Mouse (Mus musculus) midbrain, embryonic 16.5 days (tissue): ENCODE results near the gene Rarres2. TPM values are rescaled to one million over a fixed set of nuclear protein-coding genes. Genes with fewer than 3 reads are reported as not detected.

Experiments
- ATAC-seq: fragments of 200-750 bp; cut with Nextera tagmentation; 2 replicates; pipeline ENCODE4 v1.8.0; 2017; ENCODE audit warnings: moderate TSS enrichment
- H3K27ac ChIP-seq: fragments of 300-500 bp; sonication (generic); 2 replicates; pipeline ENCODE4 v1.5.1; 2014; ENCODE audit warnings: mild to moderate bottlenecking, low read length, mixed read lengths
- H3K27me3 ChIP-seq: fragments of 300-500 bp; sonication (generic); 2 replicates; pipeline ENCODE4 v1.6.1; 2014; ENCODE audit warnings: low read depth, low read length, mixed read lengths; ENCODE audit not compliant: control insufficient read depth, insufficient read depth
- H3K36me3 ChIP-seq: fragments of 300-500 bp; sonication (generic); 2 replicates; pipeline ENCODE4 v1.6.1; 2014; ENCODE audit warnings: mild to moderate bottlenecking, low read length, moderate library complexity, mixed read lengths; ENCODE audit not compliant: control insufficient read depth, insufficient read depth
- H3K4me1 ChIP-seq: fragments of 300-500 bp; sonication (generic); 2 replicates; pipeline ENCODE4 v1.6.1; 2014; ENCODE audit warnings: mild to moderate bottlenecking, low read length, mixed read lengths; ENCODE audit not compliant: control insufficient read depth, insufficient read depth
- H3K4me2 ChIP-seq: fragments of 300-500 bp; sonication (generic); 2 replicates; pipeline ENCODE4 v1.6.1; 2014; ENCODE audit warnings: mild to moderate bottlenecking, low read length, mixed read lengths
- H3K4me3 ChIP-seq: fragments of 300-500 bp; sonication (generic); 2 replicates; pipeline ENCODE4 v1.5.1; 2014; ENCODE audit warnings: low read depth, mild to moderate bottlenecking, low read length, moderate library complexity, mixed read lengths
- H3K9ac ChIP-seq: fragments of 300-500 bp; sonication (generic); 2 replicates; pipeline ENCODE4 v1.6.1; 2014; ENCODE audit warnings: low read depth, low read length, mixed read lengths
- H3K9me3 ChIP-seq: fragments of 300-500 bp; sonication (generic); replicated peaks from 2 replicates; pipeline ENCODE4 v1.6.1; 2014; ENCODE audit warnings: mild to moderate bottlenecking, low read length, mixed read lengths; ENCODE audit not compliant: control insufficient read depth, poor library complexity, severe bottlenecking
- WGBS: fragments of 180-500 bp; shearing (Covaris S2); extraction: QIAGEN DNeasy Blood & Tissue Kit; methylation state at CpG from one replicate; pipeline ENCODE4 v1.1.7; 2014; 5-methylcytosine and 5-hydroxymethylcytosine counted together
- polyA plus RNA-seq: library from polyadenylated mRNA; unstranded; fragments of >200 nt; fragmentation: Nextera tagmentation; extraction: Ambion mirVana; gene quantifications from 2 replicates; pipeline ENCODE4 v1.2.1, GENCODE M21; 2015

Gene Rarres2
- polyA plus RNA-seq, 1 experiment from 2014 or later = 5.7 TPM

DNA sequence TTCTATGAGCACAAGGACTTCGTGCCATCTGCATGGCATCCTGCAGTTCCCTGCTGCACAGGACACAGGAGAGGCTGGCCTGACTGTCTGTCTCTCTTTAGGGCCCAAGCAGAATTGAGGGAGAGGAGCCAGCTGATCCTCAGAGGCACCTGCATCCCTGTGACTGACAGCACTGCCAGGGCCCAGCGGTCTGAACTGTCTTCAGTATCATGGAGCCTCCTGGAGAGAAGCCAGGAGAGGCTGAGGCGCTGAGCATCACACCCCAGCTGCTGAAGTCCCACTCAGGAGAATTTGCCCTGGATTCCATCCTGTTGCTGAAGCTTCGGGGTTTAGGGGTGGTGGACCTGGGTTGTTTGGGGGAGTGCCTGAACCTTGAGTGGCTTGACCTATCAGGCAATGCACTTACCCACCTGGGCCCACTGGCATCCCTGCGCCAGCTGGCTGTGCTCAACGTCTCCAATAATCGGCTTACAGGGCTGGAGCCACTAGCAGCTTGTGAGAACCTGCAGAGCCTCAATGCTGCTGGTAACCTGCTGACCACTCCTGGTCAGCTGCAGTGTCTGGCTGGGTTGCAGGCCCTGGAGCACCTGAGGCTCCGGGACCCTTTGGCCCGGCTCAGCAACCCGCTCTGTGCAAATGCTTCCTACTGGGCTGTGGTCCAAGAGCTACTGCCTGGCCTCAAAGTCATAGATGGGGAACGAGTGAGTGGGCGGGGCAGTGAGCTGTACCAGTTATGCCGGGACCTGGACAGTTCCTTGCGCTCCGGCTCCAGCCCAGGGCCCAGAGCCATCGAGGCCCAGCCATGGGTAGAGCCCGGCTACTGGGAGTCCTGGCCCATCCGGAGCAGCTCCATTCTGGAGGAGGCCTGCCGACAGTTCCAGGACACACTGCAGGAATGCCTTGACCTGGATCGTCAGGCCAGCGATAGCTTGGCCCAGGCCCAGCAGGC is 4.3 kb downstream of the Rarres2 start:
- H3K4me3 ChIP-seq = no peak overlapping the region
- H3K4me1 ChIP-seq = no peaks in the 10 kb centered on the region
- no peak overlapping the region for H3K4me2 ChIP-seq
- WGBS = 81% methylated on average over 21 of the region's 21 CpGs
- ATAC-seq = no peak
- H3K9ac ChIP-seq = no peak overlapping the region
- H3K36me3 ChIP-seq = peaks cover 19% of the 10 kb centered on the region
- H3K27ac ChIP-seq = no peak overlapping the region
- H3K9me3 ChIP-seq = no peaks in the 10 kb centered on the region
- no peaks in the 10 kb centered on the region for H3K27me3 ChIP-seq

DNA sequence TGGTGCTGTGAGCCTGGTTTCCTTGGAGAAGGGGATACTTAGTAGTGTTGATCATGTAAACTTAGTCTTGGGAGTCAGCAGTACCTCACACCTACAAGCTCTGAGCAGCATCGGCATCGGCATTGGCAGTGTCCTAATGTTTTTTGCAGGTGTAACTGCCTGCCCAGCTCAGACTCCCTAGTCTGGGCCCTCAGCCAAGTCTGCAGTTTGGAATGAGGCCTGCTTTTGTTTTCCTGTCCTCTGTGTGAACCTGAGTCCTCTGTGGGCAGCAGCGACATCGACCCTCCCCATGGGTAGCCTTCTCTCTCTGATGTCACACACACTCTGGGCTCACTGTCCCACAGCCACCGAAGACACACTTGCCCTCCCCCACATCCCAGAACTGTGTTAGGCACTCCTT is 6.3 kb downstream of the Rarres2 start:
- 63% methylated on average over 5 of the region's 5 CpGs for WGBS

DNA sequence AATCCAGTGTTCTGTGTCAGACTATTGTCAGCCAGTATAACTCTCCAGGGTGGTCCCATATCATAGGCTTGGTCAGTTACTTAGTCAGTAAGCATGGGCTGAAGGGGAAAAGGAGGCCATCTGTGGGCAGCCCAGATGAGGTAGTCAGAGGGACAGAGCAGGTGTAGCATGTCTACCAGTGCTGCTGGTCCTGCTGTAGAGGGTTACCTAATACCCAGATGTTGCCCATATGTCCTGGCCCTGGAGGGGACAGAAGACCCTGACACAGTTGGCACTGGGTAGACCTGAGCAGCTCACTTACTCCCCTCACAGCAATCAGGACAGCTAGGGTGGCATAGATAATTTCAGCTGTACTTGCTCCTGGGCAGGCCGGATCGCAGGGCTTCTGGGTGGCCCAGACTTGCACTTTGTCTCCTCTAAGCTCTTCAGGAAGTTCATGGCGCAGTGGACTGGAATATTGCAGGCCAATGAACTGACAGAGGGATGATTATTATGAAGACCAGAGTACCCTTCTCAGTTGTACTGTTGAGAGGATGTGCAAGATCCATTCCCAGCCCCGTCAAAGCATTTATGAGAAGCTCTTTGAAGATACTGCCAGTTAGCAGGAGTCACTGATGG is 6.8 kb downstream of the Rarres2 start:
- Histone ChIP-seq H3K9ac (no peak overlapping the region), H3K4me1 (no peaks in the 10 kb centered on the region), H3K9me3 (no peaks in the 10 kb centered on the region), H3K27me3 (no peaks in the 10 kb centered on the region), H3K4me2 (no peak overlapping the region), H3K27ac (no peak overlapping the region), H3K4me3 (no peak overlapping the region), H3K36me3 (peaks cover 20% of the 10 kb centered on the region)
- ATAC-seq = no peak
- 93% methylated on average over 4 of the region's 4 CpGs for WGBS

More for the DNA sequence above, 6.3 kb downstream of the Rarres2 start:
- Histone ChIP-seq H3K36me3 (peaks cover 20% of the 10 kb centered on the region), H3K27me3 (no peaks in the 10 kb centered on the region), H3K27ac (no peak overlapping the region), H3K9ac (no peak overlapping the region), H3K4me1 (no peaks in the 10 kb centered on the region), H3K4me3 (no peak overlapping the region), H3K9me3 (no peaks in the 10 kb centered on the region), H3K4me2 (no peak overlapping the region)
- ATAC-seq = no peak

DNA sequence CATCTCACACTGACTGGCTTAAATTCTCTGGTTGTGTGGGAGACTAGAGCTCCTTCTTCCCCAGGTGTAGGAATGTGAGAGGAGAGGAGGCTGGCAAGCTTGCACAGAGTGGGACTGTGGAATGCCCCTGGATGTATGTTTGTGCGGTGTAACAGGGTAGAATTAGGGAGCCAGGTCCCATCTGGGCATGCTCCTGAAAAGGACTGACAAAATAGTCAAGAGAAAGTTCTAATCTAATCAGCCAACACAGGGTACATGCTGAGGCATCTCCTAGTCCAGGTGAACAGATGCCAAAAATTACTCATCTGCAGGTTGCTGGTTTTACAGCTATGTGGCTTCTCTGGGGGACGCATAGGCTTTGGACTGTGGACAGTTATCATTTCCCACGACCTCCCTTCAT is 16.6 kb downstream of the Rarres2 start:
- Histone ChIP-seq H3K9me3 (no peaks in the 10 kb centered on the region), H3K9ac (no peak overlapping the region), H3K4me3 (no peak overlapping the region), H3K4me2 (peak overlapping the region; percentile 74), H3K27ac (peak overlapping the region; percentile 98), H3K4me1 (peaks cover 15% of the 10 kb centered on the region), H3K27me3 (no peaks in the 10 kb centered on the region), H3K36me3 (0 out of 2 replicates have a peak, but pooled peaks cover 2% of the 10 kb centered on the region)
- no peak for ATAC-seq
- WGBS = 97% methylated on average over 3 of the region's 3 CpGs

DNA sequence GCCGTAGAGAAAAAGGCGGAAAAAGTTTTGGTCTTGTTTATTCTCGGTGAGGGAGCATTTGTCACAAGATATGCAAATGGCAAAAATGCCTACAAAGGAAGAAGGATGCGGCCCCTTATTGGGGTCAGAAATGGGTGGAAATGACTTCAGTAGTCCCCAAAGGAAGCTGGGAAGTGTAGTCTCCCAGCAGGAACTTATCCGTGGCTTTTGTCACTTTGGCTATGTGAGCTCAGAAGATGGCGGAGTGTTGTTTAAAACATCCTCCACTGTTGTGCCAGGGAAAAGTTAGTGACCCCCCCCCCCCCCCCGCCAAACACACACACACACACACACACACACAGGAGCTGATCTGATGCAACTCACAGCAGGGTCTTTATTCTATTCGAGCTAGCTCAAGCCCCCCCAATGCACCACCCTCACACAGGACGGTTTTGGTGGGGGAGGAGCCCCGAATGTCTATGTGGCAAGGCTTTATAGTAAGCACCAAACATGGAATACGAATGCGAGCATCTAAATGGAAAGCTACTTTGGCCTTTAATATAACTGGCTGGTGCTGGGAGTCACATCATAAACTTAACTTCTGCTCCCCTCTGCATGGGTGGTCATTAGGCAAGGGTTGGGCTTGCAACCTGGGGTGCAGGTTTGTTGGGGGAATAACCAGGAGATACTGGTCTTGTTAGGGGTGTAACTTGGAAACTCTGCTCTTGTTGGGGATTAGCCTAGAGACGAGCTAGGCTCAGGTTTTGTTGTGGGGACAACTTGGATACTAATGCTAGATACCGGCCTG is 17.3 kb downstream of the Rarres2 start:
- H3K27me3 ChIP-seq = no peaks in the 10 kb centered on the region
- H3K4me1 ChIP-seq = peaks cover 15% of the 10 kb centered on the region
- peak; percentile 91 for ATAC-seq
- H3K9me3 ChIP-seq = no peaks in the 10 kb centered on the region
- 0 out of 2 replicates have a peak, but pooled peaks cover 2% of the 10 kb centered on the region for H3K36me3 ChIP-seq
- peak overlapping the region; percentile 74 for H3K4me2 ChIP-seq
- peak overlapping the region; percentile 98 for H3K27ac ChIP-seq
- WGBS = 27% methylated on average over 13 of the region's 14 CpGs
- peak overlapping the region; percentile 56 for H3K4me3 ChIP-seq
- peak overlapping the region; percentile 78 for H3K9ac ChIP-seq

DNA sequence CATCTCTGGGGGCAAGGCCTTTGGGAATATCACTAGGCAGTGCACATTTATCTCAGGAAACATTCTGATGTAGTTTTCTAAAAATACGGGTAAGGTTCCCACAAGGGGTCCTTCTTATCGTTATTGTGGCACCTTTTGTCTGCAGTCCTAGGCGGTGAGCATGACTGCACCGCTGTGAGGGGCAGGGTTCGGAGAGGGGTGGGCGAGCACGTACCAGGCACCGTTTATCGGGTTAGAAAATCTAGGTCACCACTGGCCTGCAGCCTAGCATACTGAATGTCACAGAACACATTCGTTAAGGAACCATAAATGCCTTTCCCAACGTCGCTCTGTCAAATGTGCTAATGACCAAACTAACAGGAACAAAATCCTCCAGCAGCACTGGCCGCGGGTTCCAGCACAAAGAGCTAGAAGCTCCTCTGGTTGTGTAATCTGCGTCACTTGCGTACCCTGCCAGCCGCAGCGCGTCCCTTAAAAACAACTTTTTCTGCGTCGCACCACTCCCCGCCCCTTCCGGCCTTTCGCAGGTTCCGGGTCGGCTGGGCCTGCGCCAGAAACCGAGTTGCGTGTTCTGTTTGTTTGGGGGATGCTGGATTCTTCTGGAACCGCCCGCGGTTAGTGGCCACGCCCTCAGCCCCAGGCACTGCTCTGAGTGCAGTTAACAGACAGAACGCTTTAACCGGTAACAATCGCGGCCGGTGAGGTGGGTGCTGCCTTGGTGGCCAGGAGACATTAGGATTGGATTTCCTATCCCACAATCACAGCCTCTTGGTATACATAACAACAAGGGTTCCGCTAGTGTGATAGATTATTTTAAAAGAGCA is 18.1 kb downstream of the Rarres2 start, which contains the start of gene Lrrc61:
TSS of gene Lrrc61 (plus strand) at position 517 of the 824 bp plus-strand sequence.
- H3K36me3 ChIP-seq = 0 out of 2 replicates have a peak, but pooled peaks cover 2% of the 10 kb centered on the region
- no peaks in the 10 kb centered on the region for H3K27me3 ChIP-seq
- H3K4me1 ChIP-seq = peaks cover 15% of the 10 kb centered on the region
- H3K27ac ChIP-seq = peak within 1 kb of the TSS; percentile 98
- no peaks in the 10 kb centered on the region for H3K9me3 ChIP-seq
- peak within 1 kb of the TSS; percentile 74 for H3K4me2 ChIP-seq
- H3K9ac ChIP-seq = peak within 1 kb of the TSS; percentile 78
- H3K4me3 ChIP-seq = peak within 1 kb of the TSS; percentile 56
- WGBS = under 1% methylated on average over 39 of the region's 39 CpGs
- ATAC-seq = peak; percentile 95

DNA sequence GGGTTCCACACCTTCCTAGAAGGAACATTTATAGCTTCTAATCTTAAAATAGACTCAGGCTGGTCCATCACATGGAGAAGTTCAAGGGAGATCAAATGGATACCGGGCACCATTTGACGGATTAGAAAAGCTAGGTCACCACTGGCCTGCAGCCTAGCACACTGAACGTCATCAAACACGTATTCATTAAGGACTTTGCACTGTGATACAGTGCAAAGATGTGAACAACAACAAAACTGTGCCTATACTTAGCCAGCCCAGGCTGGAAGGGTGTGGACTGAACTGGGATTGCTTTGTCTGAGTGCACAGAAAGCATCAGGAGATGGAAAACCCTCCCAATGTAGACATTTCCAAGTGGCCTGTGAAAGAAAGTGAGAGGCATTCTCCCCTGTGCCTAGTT is 18.8 kb downstream of the Rarres2 start:
- WGBS = 62% methylated on average over 4 of the region's 4 CpGs
- no peaks in the 10 kb centered on the region for H3K36me3 ChIP-seq
- peak; percentile 16 for ATAC-seq
- H3K27me3 ChIP-seq = no peaks in the 10 kb centered on the region
- H3K4me1 ChIP-seq = peaks cover 15% of the 10 kb centered on the region
- peak overlapping the region; percentile 78 for H3K9ac ChIP-seq
- H3K4me2 ChIP-seq = peak overlapping the region; percentile 74
- H3K9me3 ChIP-seq = no peaks in the 10 kb centered on the region
- peak overlapping the region; percentile 56 for H3K4me3 ChIP-seq
- peak overlapping the region; percentile 98 for H3K27ac ChIP-seq

DNA sequence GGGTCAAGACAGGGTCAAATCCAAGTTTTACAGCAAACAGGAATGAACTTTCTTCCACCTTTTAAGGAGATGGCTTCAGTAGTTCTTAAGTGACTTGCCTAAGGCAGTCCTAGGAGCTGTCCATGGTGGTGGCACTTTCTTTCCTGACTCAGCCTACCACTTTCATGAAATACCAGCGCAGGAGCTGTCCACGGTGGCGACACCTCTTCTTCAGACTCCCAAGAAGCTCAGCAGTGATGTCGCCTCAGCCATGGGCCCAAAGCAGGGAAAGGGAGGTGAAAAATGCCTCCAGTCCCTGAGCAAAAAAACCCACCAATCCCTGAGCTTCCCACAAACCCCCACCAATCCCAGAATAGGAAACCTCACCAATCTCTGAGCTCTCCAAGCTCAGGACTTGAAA is 19.7 kb downstream of the Rarres2 start:
- 58% methylated on average over 4 of the region's 4 CpGs for WGBS
- ATAC-seq = no peak
- H3K27ac ChIP-seq = no peak overlapping the region
- H3K36me3 ChIP-seq = no peaks in the 10 kb centered on the region
- H3K4me1 ChIP-seq = peaks cover 15% of the 10 kb centered on the region
- H3K9ac ChIP-seq = no peak overlapping the region
- H3K4me3 ChIP-seq = no peak overlapping the region
- H3K4me2 ChIP-seq = no peak overlapping the region
- H3K9me3 ChIP-seq = no peaks in the 10 kb centered on the region
- no peaks in the 10 kb centered on the region for H3K27me3 ChIP-seq
